Mouse (Mus musculus) neural tube, embryonic 11.5 days (tissue): ENCODE results near the gene Med26. TPM values are rescaled to one million over a fixed set of nuclear protein-coding genes. Genes with fewer than 3 reads are reported as not detected.
A peak's percentile ranks its signal among the peaks of the same experiment; 100 is the strongest.

Source experiments
- ATAC-seq: fragments of 200-750 bp; cut with Nextera tagmentation; 2 replicates; pipeline ENCODE4 v1.8.0; 2017; ENCODE audit warnings: moderate number of reproducible peaks, mild to moderate bottlenecking, moderate TSS enrichment, moderate library complexity; ENCODE audit not compliant: insufficient read depth, low FRiP score, low TSS enrichment
- DNase-seq: peaks from one replicate; pipeline ENCODE4 v3.0.0-alpha.2; 2015; ENCODE audit warnings: low spot score
- H3K27ac ChIP-seq: fragments of 300-500 bp; sonication (generic); 2 replicates; pipeline ENCODE4 v1.5.1; 2014; ENCODE audit warnings: low read depth, mild to moderate bottlenecking, low read length
- H3K27me3 ChIP-seq: fragments of 300-500 bp; sonication (generic); 2 replicates; pipeline ENCODE4 v1.6.1; 2014; ENCODE audit warnings: mild to moderate bottlenecking, low read length, mixed read lengths; ENCODE audit not compliant: control insufficient read depth, insufficient read depth
- H3K36me3 ChIP-seq: fragments of 300-500 bp; sonication (generic); 2 replicates; pipeline ENCODE4 v1.6.1; 2014; ENCODE audit warnings: mild to moderate bottlenecking, low read length, moderate library complexity, mixed read lengths; ENCODE audit not compliant: control insufficient read depth, insufficient read depth
- H3K4me1 ChIP-seq: fragments of 300-500 bp; sonication (generic); 2 replicates; pipeline ENCODE4 v1.6.1; 2014; ENCODE audit warnings: low read length, mixed read lengths; ENCODE audit not compliant: control insufficient read depth, insufficient read depth
- H3K4me2 ChIP-seq: fragments of 300-500 bp; sonication (generic); 2 replicates; pipeline ENCODE4 v1.6.1; 2014; ENCODE audit warnings: low read depth, mild to moderate bottlenecking, moderate library complexity
- H3K4me3 ChIP-seq: fragments of 300-500 bp; sonication (generic); 2 replicates; pipeline ENCODE4 v1.5.1; 2014; ENCODE audit warnings: low read depth, low read length
- H3K9ac ChIP-seq: fragments of 300-500 bp; sonication (generic); 2 replicates; pipeline ENCODE4 v1.6.1; 2014; ENCODE audit warnings: mild to moderate bottlenecking, low read length
- H3K9me3 ChIP-seq: fragments of 300-500 bp; sonication (generic); 2 replicates; pipeline ENCODE4 v1.6.1; 2016; ENCODE audit warnings: low read length; ENCODE audit not compliant: control insufficient read depth
- WGBS: fragments of 180-500 bp; shearing (Covaris S2); extraction: QIAGEN DNeasy Blood & Tissue Kit; methylation state at CpG from one replicate; pipeline ENCODE4 v1.1.7; 2014; 5-methylcytosine and 5-hydroxymethylcytosine counted together
- polyA plus RNA-seq: library from polyadenylated mRNA; unstranded; fragments of >200 nt; fragmentation: Nextera tagmentation; extraction: Ambion mirVana; gene quantifications from 2 replicates; pipeline ENCODE4 v1.2.1, GENCODE M21; 2014

Gene Med26
- polyA plus RNA-seq, 1 experiment from 2014 or later = 16.6 TPM

DNA sequence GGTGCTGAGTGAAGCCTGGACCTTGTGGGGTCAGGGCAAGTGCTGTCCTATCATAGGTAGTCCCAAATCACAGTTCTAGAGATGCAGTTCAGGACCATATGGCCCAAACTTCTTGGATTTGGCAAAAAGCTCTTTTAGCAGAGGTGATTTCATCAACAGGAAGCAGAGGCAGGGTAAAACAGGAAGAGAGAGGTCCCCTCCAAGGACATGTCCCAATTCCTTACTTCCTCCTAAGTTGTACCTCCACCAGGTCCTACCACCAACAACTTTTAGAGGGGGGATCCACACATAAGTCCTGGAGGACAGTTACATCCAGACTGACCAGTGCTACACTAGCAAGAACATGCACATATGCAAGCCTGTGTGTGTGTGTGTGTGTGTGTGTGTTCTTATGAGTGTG lies 61.1 kb downstream of the Med26 start:
- ATAC-seq (no peak), DNase-seq (no peak)
- H3K27me3 ChIP-seq = no peaks in the 10 kb centered on the region
- no peak overlapping the region for H3K27ac ChIP-seq
- H3K9me3 ChIP-seq = no peaks in the 10 kb centered on the region
- no peak overlapping the region for H3K4me3 ChIP-seq
- H3K36me3 ChIP-seq = peaks cover 11% of the 10 kb centered on the region
- H3K9ac ChIP-seq = no peak overlapping the region
- H3K4me1 ChIP-seq = peaks cover 9% of the 10 kb centered on the region; the same call in 1 of the 2 replicates
- no peak overlapping the region for H3K4me2 ChIP-seq

DNA sequence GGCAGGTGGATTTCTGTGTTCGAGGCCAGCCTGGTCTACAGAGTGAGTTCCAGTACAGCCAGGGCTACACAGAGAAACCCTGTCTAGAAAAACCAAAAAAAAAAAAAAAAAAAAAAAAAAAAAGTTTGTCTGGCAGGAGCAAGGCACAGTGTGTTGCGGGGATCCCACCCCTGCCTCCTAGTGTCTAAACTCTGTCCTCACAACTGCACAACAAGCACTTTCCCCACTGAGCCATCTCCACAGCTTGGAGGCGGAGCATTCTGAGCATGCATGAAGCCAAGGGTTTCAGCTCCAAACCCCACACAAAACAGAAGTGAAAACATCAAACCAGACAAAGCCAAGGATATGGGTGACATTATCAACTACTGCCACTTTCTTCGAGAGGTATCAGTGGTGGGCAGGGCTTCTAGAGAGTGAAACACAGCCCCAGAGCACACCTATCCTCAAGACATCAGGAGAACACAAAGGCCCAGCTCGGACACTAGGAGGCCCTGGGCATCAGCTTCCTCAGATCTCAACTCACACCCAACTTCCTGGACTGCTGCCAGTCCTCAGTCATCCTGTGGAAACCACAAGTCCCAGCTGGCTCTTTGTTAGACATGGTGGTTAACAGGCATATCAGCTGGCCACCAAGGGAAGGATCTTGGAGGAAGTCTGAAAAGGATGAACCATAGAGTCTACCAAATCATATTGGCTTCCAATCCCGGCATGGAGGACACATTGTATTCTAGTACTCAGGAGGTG lies 62.4 kb downstream of the Med26 start:
- DNase-seq = no peak
- Histone ChIP-seq H3K4me3 (no peak overlapping the region), H3K4me2 (no peak overlapping the region), H3K4me1 (no peaks in the 10 kb centered on the region), H3K36me3 (peaks cover 11% of the 10 kb centered on the region), H3K9me3 (no peaks in the 10 kb centered on the region), H3K27ac (no peak overlapping the region), H3K27me3 (no peaks in the 10 kb centered on the region), H3K9ac (no peak overlapping the region)
- 86% methylated on average over 6 of the region's 6 CpGs for WGBS
- no peak for ATAC-seq

DNA sequence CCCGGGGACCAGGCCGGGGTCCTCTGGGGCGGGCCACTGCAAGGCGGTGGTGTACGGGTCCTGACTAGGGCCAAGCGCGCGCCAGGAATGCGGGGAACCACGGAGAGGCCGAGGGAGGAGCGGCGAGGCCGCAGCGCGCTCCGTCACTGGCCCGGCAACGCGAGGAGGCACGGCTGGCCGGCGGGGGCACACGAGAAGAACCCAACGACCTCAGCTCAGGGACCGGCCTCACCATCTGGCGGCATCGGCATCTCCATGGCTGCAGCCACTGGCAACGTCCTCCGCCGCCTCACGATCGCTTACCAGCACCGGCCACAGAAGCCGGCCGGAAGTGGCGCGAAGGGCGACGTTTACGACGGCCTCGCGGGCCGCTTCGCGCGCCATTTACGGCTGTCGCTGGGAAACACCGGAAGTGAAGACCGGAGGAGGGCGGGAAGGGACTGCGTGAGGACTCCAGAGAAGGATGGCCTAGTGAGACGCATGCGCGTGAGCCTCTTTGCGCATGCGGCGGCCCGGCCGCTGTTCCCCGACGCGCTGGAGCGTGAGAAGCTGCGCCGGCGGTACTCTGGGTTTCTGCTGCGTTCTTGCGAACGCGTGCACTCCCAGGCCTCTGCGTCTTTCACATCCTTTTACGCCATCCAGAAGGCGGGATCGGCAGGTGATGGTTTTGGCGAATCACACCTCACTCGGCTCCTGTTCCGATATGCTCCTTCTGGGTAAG lies 73.1 kb downstream of the Med26 start, which contains the start of gene Cherp:
TSS of gene Cherp (minus strand) at position 401 of the 721 bp plus-strand sequence.
- H3K4me3 ChIP-seq = peak within 1 kb of the TSS; percentile 89
- under 1% methylated on average over 80 of the region's 80 CpGs for WGBS
- DNase-seq (peak; percentile 98), ATAC-seq (peak; percentile 94)
- peak within 1 kb of the TSS; percentile 82 for H3K27ac ChIP-seq
- H3K9me3 ChIP-seq = no peaks in the 10 kb centered on the region
- peaks cover 6% of the 10 kb centered on the region; the same call in 1 of the 2 replicates for H3K4me1 ChIP-seq
- H3K36me3 ChIP-seq = peaks cover 15% of the 10 kb centered on the region
- H3K27me3 ChIP-seq = no peaks in the 10 kb centered on the region
- peak within 1 kb of the TSS; percentile 99 for H3K4me2 ChIP-seq
- peak within 1 kb of the TSS; percentile 83 for H3K9ac ChIP-seq

DNA sequence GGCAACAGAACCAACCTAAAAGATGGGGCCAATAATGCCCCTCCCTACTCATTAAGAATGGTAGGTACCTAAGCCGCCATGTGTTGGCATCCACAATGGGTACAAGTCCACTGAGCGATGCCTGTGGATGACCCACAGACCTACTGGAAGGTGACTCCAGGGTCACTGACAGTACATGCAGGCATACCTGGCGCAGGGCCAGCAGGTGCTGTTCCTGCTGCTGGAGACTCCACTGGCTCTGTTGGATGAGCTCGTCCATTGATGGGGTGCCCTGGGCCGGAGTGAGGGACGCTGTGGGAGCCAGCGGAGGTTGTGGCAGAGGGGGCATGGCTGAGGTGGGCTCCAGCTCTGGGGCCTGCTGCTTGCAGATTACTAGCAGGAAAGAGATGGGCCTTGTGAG lies 77.4 kb downstream of the Med26 start:
- WGBS = 96% methylated on average over 7 of the region's 7 CpGs
- Histone ChIP-seq H3K4me2 (no peak overlapping the region), H3K27ac (no peak overlapping the region), H3K4me3 (no peak overlapping the region), H3K4me1 (no peaks in the 10 kb centered on the region; the same call in 1 of the 2 replicates), H3K9ac (no peak overlapping the region), H3K9me3 (no peaks in the 10 kb centered on the region), H3K36me3 (peaks cover 52% of the 10 kb centered on the region), H3K27me3 (no peaks in the 10 kb centered on the region)
- DNase-seq (no peak), ATAC-seq (no peak)

DNA sequence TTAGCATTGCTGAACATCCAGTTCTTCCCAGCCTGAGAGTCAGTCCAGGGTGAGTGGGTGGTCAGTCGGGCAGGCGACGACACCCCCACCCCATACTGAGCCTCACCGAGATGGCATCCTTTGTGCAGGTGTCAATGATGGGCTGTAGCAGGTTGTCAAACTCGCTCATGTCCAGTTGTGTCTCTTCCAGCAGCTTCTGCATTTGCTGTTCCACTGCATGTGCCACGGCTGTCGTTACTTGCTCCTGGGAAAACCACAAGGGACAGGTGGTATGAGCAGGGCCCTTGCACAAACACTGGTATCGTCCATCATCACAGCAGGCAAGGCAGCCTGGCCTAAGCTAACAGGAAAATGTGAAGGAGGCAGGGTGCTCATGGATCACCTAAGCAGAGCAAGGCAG lies 78.1 kb downstream of the Med26 start:
- H3K27ac ChIP-seq = no peak overlapping the region
- no peaks in the 10 kb centered on the region for H3K9me3 ChIP-seq
- no peak overlapping the region; the same call in 1 of the 2 replicates for H3K4me2 ChIP-seq
- no peak for ATAC-seq
- H3K4me1 ChIP-seq = no peaks in the 10 kb centered on the region
- H3K27me3 ChIP-seq = no peaks in the 10 kb centered on the region
- 95% methylated on average over 8 of the region's 8 CpGs for WGBS
- no peak overlapping the region for H3K4me3 ChIP-seq
- no peak for DNase-seq
- peaks cover 58% of the 10 kb centered on the region for H3K36me3 ChIP-seq
- H3K9ac ChIP-seq = no peak overlapping the region

DNA sequence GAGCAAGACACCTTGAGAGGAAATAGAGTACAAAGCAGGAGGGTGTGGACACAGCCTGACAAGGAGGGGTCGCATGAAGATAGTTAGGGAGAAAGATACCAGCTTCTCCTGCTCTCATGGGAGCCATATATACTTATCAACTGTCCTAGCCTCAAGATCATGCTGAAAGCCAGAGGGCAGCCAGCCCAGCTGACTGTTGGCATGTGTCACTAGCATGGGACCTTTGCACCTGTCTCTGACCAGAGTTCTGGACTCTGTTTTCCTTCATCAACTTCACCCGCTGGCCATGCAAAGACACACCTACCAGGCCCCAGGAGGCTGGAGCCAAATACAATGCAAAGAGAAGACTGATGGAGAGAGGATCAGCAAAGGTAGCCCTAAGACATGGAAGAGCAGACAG lies 78.8 kb downstream of the Med26 start:
- no peak for DNase-seq
- Histone ChIP-seq H3K9ac (no peak overlapping the region), H3K36me3 (peaks cover 61% of the 10 kb centered on the region), H3K4me2 (no peak overlapping the region), H3K27me3 (no peaks in the 10 kb centered on the region), H3K27ac (no peak overlapping the region), H3K4me3 (no peak overlapping the region), H3K9me3 (no peaks in the 10 kb centered on the region), H3K4me1 (no peaks in the 10 kb centered on the region)
- 94% methylated on average over 2 of the region's 2 CpGs for WGBS
- ATAC-seq = no peak

DNA sequence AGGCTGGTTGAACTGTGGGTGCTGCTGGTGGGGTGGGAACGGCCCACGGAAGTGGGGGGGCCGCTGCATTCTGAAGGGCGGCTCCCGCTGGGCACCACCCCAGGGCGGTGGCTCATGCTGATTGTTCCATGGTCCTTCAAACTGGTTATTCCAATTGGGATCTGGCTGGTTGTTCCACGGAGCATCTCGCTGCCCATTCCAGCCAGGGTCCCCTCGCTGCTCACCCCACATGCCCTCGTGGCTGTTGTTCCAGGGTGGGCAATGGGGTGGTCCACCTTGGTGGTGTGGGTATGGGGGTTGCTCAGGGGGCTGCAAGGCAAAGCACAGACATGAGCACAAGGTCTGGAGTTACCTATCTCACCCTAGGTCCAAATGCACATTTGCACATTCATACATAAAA lies 83.9 kb downstream of the Med26 start:
- Histone ChIP-seq H3K36me3 (peaks cover 78% of the 10 kb centered on the region), H3K9me3 (no peaks in the 10 kb centered on the region), H3K4me1 (no peaks in the 10 kb centered on the region), H3K27me3 (no peaks in the 10 kb centered on the region), H3K4me3 (no peak overlapping the region), H3K9ac (no peak overlapping the region), H3K27ac (no peak overlapping the region), H3K4me2 (no peak overlapping the region)
- 96% methylated on average over 10 of the region's 10 CpGs for WGBS
- DNase-seq = no peak
- no peak for ATAC-seq

DNA sequence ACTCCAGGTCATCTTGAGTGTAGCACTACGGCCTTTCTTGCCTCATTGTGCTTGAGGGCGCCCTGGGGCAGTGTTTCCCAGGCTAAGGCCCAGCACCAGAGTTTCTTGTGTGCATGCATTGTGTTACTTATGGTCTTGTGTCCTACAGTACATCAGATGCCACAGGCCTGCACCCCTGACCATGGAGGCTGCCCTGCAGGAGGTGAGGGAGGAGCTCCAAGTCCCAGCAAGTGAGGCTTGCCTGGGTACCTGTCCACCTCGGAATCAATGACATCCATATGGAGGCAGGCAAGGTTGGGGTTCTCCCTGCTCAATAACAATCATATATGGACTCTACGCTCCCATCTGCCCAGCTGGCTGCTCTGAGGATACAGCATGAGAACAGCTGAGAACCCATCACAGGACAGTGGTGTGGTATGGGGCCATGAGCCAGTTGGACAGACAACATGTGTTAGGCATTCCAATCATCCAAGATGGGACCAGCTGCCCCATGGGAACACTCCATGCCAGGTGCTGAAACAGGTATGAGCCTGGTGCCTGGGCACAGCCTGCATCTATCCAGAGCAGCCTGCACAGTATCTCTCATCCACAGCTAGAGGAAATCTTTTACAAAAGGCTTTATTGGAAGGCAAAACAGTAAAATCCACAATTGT lies 88.1 kb downstream of the Med26 start:
- Histone ChIP-seq H3K9me3 (no peaks in the 10 kb centered on the region), H3K27ac (no peak overlapping the region), H3K36me3 (peaks cover 42% of the 10 kb centered on the region), H3K9ac (no peak overlapping the region), H3K4me2 (no peak overlapping the region), H3K4me1 (no peaks in the 10 kb centered on the region), H3K4me3 (no peak overlapping the region), H3K27me3 (no peaks in the 10 kb centered on the region)
- 91% methylated on average over 4 of the region's 4 CpGs for WGBS
- DNase-seq (no peak), ATAC-seq (no peak)
